Mouse (Mus musculus) neural tube, embryonic 14.5 days (tissue): Measurements from ENCODE around the gene Ltb4r2. TPM values are rescaled to one million over a fixed set of nuclear protein-coding genes. Genes with fewer than 3 reads are reported as not detected.
A peak's percentile ranks its signal among the peaks of the same experiment; 100 is the strongest.

Experiments
- ATAC-seq: fragments of 200-750 bp; cut with Nextera tagmentation; 2 replicates; pipeline ENCODE4 v1.8.0; 2017; ENCODE audit warnings: low read depth, mild to moderate bottlenecking, moderate TSS enrichment, moderate library complexity
- H3K27ac ChIP-seq: fragments of 300-500 bp; sonication (generic); 2 replicates; pipeline ENCODE4 v1.5.1; 2014; ENCODE audit warnings: low read depth, mild to moderate bottlenecking, control low read depth, low read length, moderate library complexity, mixed read lengths
- H3K27me3 ChIP-seq: fragments of 300-500 bp; sonication (generic); 2 replicates; pipeline ENCODE4 v1.6.1; 2014; ENCODE audit warnings: low read length; ENCODE audit not compliant: control insufficient read depth, insufficient read depth
- H3K36me3 ChIP-seq: fragments of 300-500 bp; sonication (generic); 2 replicates; pipeline ENCODE4 v1.6.1; 2014; ENCODE audit warnings: low read length, mixed read lengths; ENCODE audit not compliant: control insufficient read depth, insufficient read depth
- H3K4me1 ChIP-seq: fragments of 300-500 bp; sonication (generic); 2 replicates; pipeline ENCODE4 v1.6.1; 2014; ENCODE audit warnings: low read length; ENCODE audit not compliant: control insufficient read depth, insufficient read depth
- H3K4me2 ChIP-seq: fragments of 300-500 bp; sonication (generic); 2 replicates; pipeline ENCODE4 v1.6.1; 2014; ENCODE audit warnings: mild to moderate bottlenecking, low read depth, low read length, control low read depth
- H3K4me3 ChIP-seq: fragments of 300-500 bp; sonication (generic); 2 replicates; pipeline ENCODE4 v1.5.1; 2014; ENCODE audit warnings: low read depth, low read length, control low read depth, mixed read lengths
- H3K9ac ChIP-seq: fragments of 300-500 bp; sonication (generic); replicated peaks from 2 replicates; pipeline ENCODE4 v1.6.1; 2014; ENCODE audit warnings: low read depth, mild to moderate bottlenecking, control low read depth, low read length, mixed read lengths
- H3K9me3 ChIP-seq: fragments of 300-500 bp; sonication (generic); 2 replicates; pipeline ENCODE4 v1.6.1; 2016; ENCODE audit warnings: low read length; ENCODE audit not compliant: control insufficient read depth
- WGBS: fragments of 180-500 bp; shearing (Covaris S2); extraction: QIAGEN DNeasy Blood & Tissue Kit; methylation state at CpG from one replicate; pipeline ENCODE4 v1.1.7; 2014; 5-methylcytosine and 5-hydroxymethylcytosine counted together
- polyA plus RNA-seq: library from polyadenylated mRNA; unstranded; fragments of >200 nt; fragmentation: Nextera tagmentation; extraction: Ambion mirVana; gene quantifications from 2 replicates; pipeline ENCODE4 v1.2.1, GENCODE M21; 2014

The Ltb4r2 gene
- polyA plus RNA-seq, 1 experiment from 2014 or later: 0.59 TPM

- no peak overlapping the region for H3K27ac ChIP-seq
- H3K9me3 ChIP-seq: no peaks in the 10 kb centered on the region
- peak overlapping the region; percentile 68 for H3K9ac ChIP-seq
- ATAC-seq: no peak
- no peaks in the 10 kb centered on the region for H3K27me3 ChIP-seq
- H3K4me3 ChIP-seq: peak overlapping the region; percentile 70
- H3K36me3 ChIP-seq: peaks cover 25% of the 10 kb centered on the region
- peak overlapping the region; percentile 46 for H3K4me2 ChIP-seq
- 80% methylated on average over 6 of the region's 6 CpGs for WGBS
- H3K4me1 ChIP-seq: 0 out of 2 replicates have a peak, but pooled peaks cover 4% of the 10 kb centered on the region
These were observed 40.2 kb upstream of the Ltb4r2 start for GRCm38 (mm10) chr14:55721076-55721475.

- Histone ChIP-seq H3K4me1 (0 out of 2 replicates have a peak, but pooled peaks cover 4% of the 10 kb centered on the region), H3K9me3 (no peaks in the 10 kb centered on the region), H3K36me3 (peaks cover 21% of the 10 kb centered on the region), H3K4me2 (peak within 1 kb of the TSS; percentile 46), H3K27me3 (no peaks in the 10 kb centered on the region), H3K27ac (peak within 1 kb of the TSS; percentile 78), H3K9ac (peak within 1 kb of the TSS; percentile 68), H3K4me3 (peak within 1 kb of the TSS; percentile 70)
- ATAC-seq: peak; percentile 98
- under 1% methylated on average over 50 of the region's 50 CpGs for WGBS
These were observed 39.4 kb upstream of the Ltb4r2 start, which contains the start of gene Rabggta for GRCm38 (mm10) chr14:55721700-55722437. TSS of gene Rabggta (minus strand) at chr14:55722263.

DNA sequence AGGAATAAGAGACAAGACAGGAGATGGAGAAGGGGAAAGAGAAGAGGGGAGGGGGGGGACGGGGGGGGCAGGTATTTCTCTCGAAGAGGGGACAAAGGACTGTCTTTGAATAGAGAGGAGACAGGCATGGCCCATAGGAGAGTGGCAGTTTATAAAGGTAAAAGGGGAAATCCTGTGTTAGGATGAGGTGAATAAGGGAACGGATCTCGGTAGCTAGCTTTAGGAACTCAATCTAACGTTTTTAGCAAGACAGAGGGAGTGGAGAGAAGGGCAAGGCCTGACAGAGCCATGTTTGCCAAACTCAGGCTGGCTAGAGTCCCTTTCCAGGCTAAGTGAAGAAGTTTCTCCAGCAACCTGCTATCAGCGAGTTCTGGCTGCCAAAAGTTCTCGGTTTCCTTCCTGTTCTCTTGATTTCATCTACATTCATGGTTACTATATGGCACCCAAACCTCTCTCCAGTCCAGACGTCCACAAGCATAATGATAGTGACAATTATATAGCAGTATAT, 38.7 kb upstream of the Ltb4r2 start:
- H3K27me3 ChIP-seq: no peaks in the 10 kb centered on the region
- peak overlapping the region; percentile 70 for H3K4me3 ChIP-seq
- 54% methylated on average over 8 of the region's 8 CpGs for WGBS
- peaks cover 15% of the 10 kb centered on the region for H3K36me3 ChIP-seq
- H3K4me2 ChIP-seq: peak overlapping the region; percentile 46
- H3K9ac ChIP-seq: peak overlapping the region; percentile 68
- peak; percentile 29 for ATAC-seq
- no peak overlapping the region for H3K27ac ChIP-seq
- H3K9me3 ChIP-seq: no peaks in the 10 kb centered on the region
- 0 out of 2 replicates have a peak, but pooled peaks cover 4% of the 10 kb centered on the region for H3K4me1 ChIP-seq

DNA sequence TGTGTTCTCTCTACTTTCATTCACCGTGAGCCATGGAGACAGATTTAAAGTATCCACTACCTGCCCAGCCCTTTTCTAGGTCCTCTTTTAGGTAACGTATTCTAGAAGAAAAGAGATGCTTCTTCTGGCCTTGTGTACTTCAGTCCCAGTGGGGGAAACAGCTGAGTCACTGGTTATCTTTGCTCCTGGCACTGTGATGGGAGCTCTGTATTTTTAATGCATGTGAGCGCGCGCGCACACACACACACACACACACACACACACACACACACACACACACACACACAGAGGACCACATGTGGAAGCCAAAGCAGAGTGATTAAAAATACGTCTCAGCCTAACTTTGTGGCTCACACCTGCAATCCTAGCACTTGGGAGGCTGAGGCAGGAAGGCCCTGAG, 37.8 kb upstream of the Ltb4r2 start:
- 95% methylated on average over 7 of the region's 7 CpGs for WGBS
- Histone ChIP-seq H3K9ac (no peak overlapping the region), H3K27ac (no peak overlapping the region), H3K4me1 (0 out of 2 replicates have a peak, but pooled peaks cover 4% of the 10 kb centered on the region), H3K36me3 (peaks cover 8% of the 10 kb centered on the region), H3K4me2 (no peak overlapping the region), H3K27me3 (no peaks in the 10 kb centered on the region), H3K9me3 (no peaks in the 10 kb centered on the region), H3K4me3 (no peak overlapping the region)
- ATAC-seq: no peak

GRCm38 (mm10) chr14:55724411-55724871, 36.8 kb upstream of the Ltb4r2 start:
- no peak overlapping the region for H3K4me3 ChIP-seq
- peaks cover 6% of the 10 kb centered on the region; the same call in 1 of the 2 replicates for H3K36me3 ChIP-seq
- no peak overlapping the region for H3K27ac ChIP-seq
- no peak overlapping the region for H3K4me2 ChIP-seq
- no peaks in the 10 kb centered on the region for H3K27me3 ChIP-seq
- WGBS: 67% methylated on average over 8 of the region's 8 CpGs
- no peak overlapping the region for H3K9ac ChIP-seq
- ATAC-seq: no peak
- H3K9me3 ChIP-seq: no peaks in the 10 kb centered on the region
- 0 out of 2 replicates have a peak, but pooled peaks cover 4% of the 10 kb centered on the region for H3K4me1 ChIP-seq

DNA sequence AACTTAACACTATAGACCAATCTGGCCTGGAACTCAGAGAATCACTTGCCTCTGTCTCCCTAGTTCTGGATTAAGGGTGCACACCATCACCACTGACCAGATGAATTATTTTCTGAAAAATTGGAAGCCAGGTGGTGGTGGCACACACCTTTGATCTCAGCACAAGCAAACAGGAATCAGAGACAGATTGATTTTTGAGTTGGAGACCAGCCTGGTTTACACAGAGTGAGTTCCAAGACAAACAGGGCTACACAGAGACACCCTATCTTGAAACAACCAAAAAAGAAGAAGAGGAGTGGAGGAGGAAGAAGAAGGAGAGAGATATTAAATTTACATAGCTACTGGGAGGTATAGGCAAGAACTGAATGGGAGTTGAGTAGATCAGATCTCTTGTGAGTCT, 35.0 kb upstream of the Ltb4r2 start:
- no peak for ATAC-seq
- no peaks in the 10 kb centered on the region for H3K36me3 ChIP-seq
- no peak overlapping the region for H3K4me3 ChIP-seq
- H3K9me3 ChIP-seq: no peaks in the 10 kb centered on the region
- H3K4me1 ChIP-seq: 0 out of 2 replicates have a peak, but pooled peaks cover 2% of the 10 kb centered on the region
- no peak overlapping the region for H3K4me2 ChIP-seq
- no peak overlapping the region for H3K9ac ChIP-seq
- no peak overlapping the region for H3K27ac ChIP-seq
- no peaks in the 10 kb centered on the region for H3K27me3 ChIP-seq

DNA sequence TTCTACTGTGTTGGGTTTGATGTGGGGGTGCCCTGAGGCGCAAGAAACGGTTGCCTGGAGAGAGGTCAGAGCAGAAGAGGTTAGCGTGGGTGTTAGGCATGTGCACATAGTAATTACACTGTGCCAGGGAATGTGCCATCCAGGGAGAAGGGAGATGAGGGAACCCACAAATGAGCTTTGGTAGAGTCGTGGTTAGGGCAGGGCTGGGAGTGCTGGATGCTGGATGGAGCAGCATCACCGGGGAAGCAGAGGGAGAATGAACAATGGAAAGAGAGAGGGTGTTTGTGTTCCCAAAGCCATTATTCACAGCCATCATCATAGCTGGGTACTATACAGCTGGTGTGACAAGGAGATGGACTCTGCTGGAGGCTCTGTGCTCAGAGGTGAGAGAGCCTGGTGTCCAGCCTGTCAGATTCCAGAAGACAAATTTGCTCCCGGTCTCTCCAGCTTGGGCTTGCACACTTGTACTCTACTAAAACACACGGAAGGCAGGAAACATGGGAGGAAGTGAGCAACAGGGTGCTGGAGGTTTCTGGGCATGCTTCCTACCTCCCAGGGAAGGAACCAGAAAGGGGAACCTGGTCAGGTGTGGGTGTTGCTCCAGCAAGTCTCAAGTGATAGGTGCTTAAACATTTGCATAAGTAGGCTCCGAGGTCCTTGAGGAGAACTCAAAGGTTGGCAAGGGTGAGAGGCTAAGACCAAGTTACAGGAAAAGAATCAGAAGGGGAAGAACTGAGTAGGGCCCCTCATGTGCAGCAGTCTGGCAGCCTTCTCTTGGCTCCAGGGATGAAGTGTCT, 33.1 kb upstream of the Ltb4r2 start:
- no peak for ATAC-seq
- H3K9ac ChIP-seq: no peak overlapping the region
- WGBS: 77% methylated on average over 8 of the region's 8 CpGs
- H3K4me3 ChIP-seq: no peak overlapping the region
- no peak overlapping the region for H3K4me2 ChIP-seq
- H3K36me3 ChIP-seq: no peaks in the 10 kb centered on the region
- H3K27me3 ChIP-seq: no peaks in the 10 kb centered on the region
- no peaks in the 10 kb centered on the region for H3K9me3 ChIP-seq
- no peaks in the 10 kb centered on the region for H3K4me1 ChIP-seq
- no peak overlapping the region for H3K27ac ChIP-seq

- WGBS: 68% methylated on average over 7 of the region's 7 CpGs
- Histone ChIP-seq H3K4me2 (no peak overlapping the region), H3K4me3 (no peak overlapping the region), H3K27me3 (no peaks in the 10 kb centered on the region), H3K4me1 (no peaks in the 10 kb centered on the region), H3K9me3 (no peaks in the 10 kb centered on the region), H3K9ac (no peak overlapping the region), H3K27ac (no peak overlapping the region), H3K36me3 (no peaks in the 10 kb centered on the region)
- ATAC-seq: no peak
These were observed 31.1 kb upstream of the Ltb4r2 start for GRCm38 (mm10) chr14:55730116-55730515.
